Mouse (Mus musculus): Measurements from ENCODE around the gene Dact2. TPM values are rescaled to one million over a fixed set of nuclear protein-coding genes. Genes with fewer than 3 reads are reported as not detected.

The Dact2 gene
- polyA plus RNA-seq, 1 experiment from 2014 or later = 0.70 TPM

- no peak overlapping the region for H3K27ac ChIP-seq
- no peaks in the 10 kb centered on the region for H3K9me3 ChIP-seq
- no peak overlapping the region for H3K4me2 ChIP-seq (replicated peaks)
- no peak for ATAC-seq (ENCODE audit: low FRiP score, low read depth)
- H3K36me3 ChIP-seq = no peaks in the 10 kb centered on the region
- H3K9ac ChIP-seq = no peak overlapping the region
- H3K27me3 ChIP-seq (replicated peaks) = no peaks in the 10 kb centered on the region
- WGBS = 80% methylated on average over 3 of the region's 3 CpGs
- H3K4me3 ChIP-seq = no peak overlapping the region
- no peaks in the 10 kb centered on the region for H3K4me1 ChIP-seq
Observed at GRCm38 (mm10) chr17:14182860-14183259, 21.2 kb downstream of the Dact2 start.

- Histone ChIP-seq H3K4me1 (no peaks in the 10 kb centered on the region), H3K4me3 (no peak overlapping the region), H3K36me3 (no peaks in the 10 kb centered on the region), H3K9me3 (no peaks in the 10 kb centered on the region), H3K27me3 (replicated peaks) (no peaks in the 10 kb centered on the region), H3K9ac (no peak overlapping the region), H3K4me2 (replicated peaks) (no peak overlapping the region), H3K27ac (no peak overlapping the region)
- WGBS = 65% methylated on average over 4 of the region's 4 CpGs
- no peak for ATAC-seq (ENCODE audit: low FRiP score, low read depth)
Observed at GRCm38 (mm10) chr17:14178911-14179310, 25.2 kb downstream of the Dact2 start.

GRCm38 (mm10) chr17:14178475-14178874 is 25.6 kb downstream of the Dact2 start:
- Histone ChIP-seq H3K9me3 (no peaks in the 10 kb centered on the region), H3K36me3 (no peaks in the 10 kb centered on the region), H3K4me2 (replicated peaks) (no peak overlapping the region), H3K4me3 (no peak overlapping the region), H3K9ac (no peak overlapping the region), H3K27me3 (replicated peaks) (no peaks in the 10 kb centered on the region), H3K27ac (no peak overlapping the region), H3K4me1 (no peaks in the 10 kb centered on the region)
- ATAC-seq (ENCODE audit: low FRiP score, low read depth) = no peak
- WGBS = 19% methylated on average over 4 of the region's 4 CpGs

- no peaks in the 10 kb centered on the region for H3K9me3 ChIP-seq
- no peaks in the 10 kb centered on the region for H3K36me3 ChIP-seq
- WGBS = 61% methylated on average over 5 of the region's 5 CpGs
- no peaks in the 10 kb centered on the region for H3K27me3 ChIP-seq (replicated peaks)
- H3K4me3 ChIP-seq = no peak overlapping the region
- no peaks in the 10 kb centered on the region for H3K4me1 ChIP-seq
- ATAC-seq (ENCODE audit: low FRiP score, low read depth) = no peak
- H3K9ac ChIP-seq = no peak overlapping the region
- H3K4me2 ChIP-seq (replicated peaks) = no peak overlapping the region
- no peak overlapping the region for H3K27ac ChIP-seq
Observed at GRCm38 (mm10) chr17:14178049-14178448, 26.1 kb downstream of the Dact2 start.

GRCm38 (mm10) chr17:14177018-14177417 is 27.1 kb downstream of the Dact2 start:
- no peaks in the 10 kb centered on the region for H3K27me3 ChIP-seq (replicated peaks)
- H3K9ac ChIP-seq = no peak overlapping the region
- H3K9me3 ChIP-seq = no peaks in the 10 kb centered on the region
- H3K4me3 ChIP-seq = no peak overlapping the region
- H3K27ac ChIP-seq = no peak overlapping the region
- ATAC-seq (ENCODE audit: low FRiP score, low read depth) = no peak
- 69% methylated on average over 5 of the region's 5 CpGs for WGBS
- H3K4me2 ChIP-seq (replicated peaks) = no peak overlapping the region
- no peaks in the 10 kb centered on the region for H3K36me3 ChIP-seq
- no peaks in the 10 kb centered on the region for H3K4me1 ChIP-seq

GRCm38 (mm10) chr17:14175704-14176103 is 28.4 kb downstream of the Dact2 start:
- WGBS = 89% methylated on average over 5 of the region's 5 CpGs
- H3K4me3 ChIP-seq = no peak overlapping the region
- H3K4me2 ChIP-seq (replicated peaks) = no peak overlapping the region
- H3K27me3 ChIP-seq (replicated peaks) = no peaks in the 10 kb centered on the region
- H3K4me1 ChIP-seq = no peaks in the 10 kb centered on the region
- ATAC-seq (ENCODE audit: low FRiP score, low read depth) = no peak
- no peaks in the 10 kb centered on the region for H3K36me3 ChIP-seq
- H3K9ac ChIP-seq = no peak overlapping the region
- H3K9me3 ChIP-seq = no peaks in the 10 kb centered on the region
- no peak overlapping the region for H3K27ac ChIP-seq

GRCm38 (mm10) chr17:14175019-14175418 is 29.1 kb downstream of the Dact2 start:
- ATAC-seq (ENCODE audit: low FRiP score, low read depth) = no peak
- no peaks in the 10 kb centered on the region for H3K9me3 ChIP-seq
- no peak overlapping the region for H3K9ac ChIP-seq
- no peaks in the 10 kb centered on the region for H3K36me3 ChIP-seq
- H3K4me3 ChIP-seq = no peak overlapping the region
- no peak overlapping the region for H3K4me2 ChIP-seq (replicated peaks)
- no peak overlapping the region for H3K27ac ChIP-seq
- WGBS = 86% methylated on average over 4 of the region's 4 CpGs
- H3K27me3 ChIP-seq (replicated peaks) = no peaks in the 10 kb centered on the region
- no peaks in the 10 kb centered on the region for H3K4me1 ChIP-seq

- no peaks in the 10 kb centered on the region for H3K36me3 ChIP-seq
- WGBS = 85% methylated on average over 3 of the region's 3 CpGs
- no peak overlapping the region for H3K27ac ChIP-seq
- no peak for ATAC-seq (ENCODE audit: low FRiP score, low read depth)
- no peak overlapping the region for H3K4me3 ChIP-seq
- H3K4me1 ChIP-seq = no peaks in the 10 kb centered on the region
- H3K4me2 ChIP-seq (replicated peaks) = no peak overlapping the region
- H3K9me3 ChIP-seq = no peaks in the 10 kb centered on the region
- no peak overlapping the region for H3K9ac ChIP-seq
- H3K27me3 ChIP-seq (replicated peaks) = no peaks in the 10 kb centered on the region
Observed at GRCm38 (mm10) chr17:14174401-14174800, 29.7 kb downstream of the Dact2 start.

- H3K9ac ChIP-seq = no peak overlapping the region
- no peaks in the 10 kb centered on the region for H3K9me3 ChIP-seq
- no peak overlapping the region for H3K4me2 ChIP-seq (replicated peaks)
- H3K27ac ChIP-seq = no peak overlapping the region
- H3K4me3 ChIP-seq = no peak overlapping the region
- ATAC-seq (ENCODE audit: low FRiP score, low read depth) = no peak
- H3K4me1 ChIP-seq = no peaks in the 10 kb centered on the region
- no peaks in the 10 kb centered on the region for H3K36me3 ChIP-seq
- 18% methylated on average over 1 of the region's 1 CpGs for WGBS
- no peaks in the 10 kb centered on the region for H3K27me3 ChIP-seq (replicated peaks)
Observed at GRCm38 (mm10) chr17:14173459-14173858, 30.6 kb downstream of the Dact2 start.

- Histone ChIP-seq H3K9me3 (no peaks in the 10 kb centered on the region), H3K4me2 (replicated peaks) (no peak overlapping the region), H3K4me1 (0 out of 2 replicates have a peak, but pooled peaks cover under 1% of the 10 kb centered on the region), H3K27ac (no peak overlapping the region), H3K9ac (no peak overlapping the region), H3K27me3 (replicated peaks) (no peaks in the 10 kb centered on the region), H3K4me3 (no peak overlapping the region), H3K36me3 (no peaks in the 10 kb centered on the region)
- ATAC-seq (ENCODE audit: low FRiP score, low read depth) = no peak
Observed at GRCm38 (mm10) chr17:14172731-14173130, 31.4 kb downstream of the Dact2 start.

- H3K9me3 ChIP-seq = no peaks in the 10 kb centered on the region
- H3K27ac ChIP-seq = no peak overlapping the region
- no peaks in the 10 kb centered on the region for H3K36me3 ChIP-seq
- H3K9ac ChIP-seq = no peak overlapping the region
- WGBS = 67% methylated on average over 3 of the region's 3 CpGs
- ATAC-seq (ENCODE audit: low FRiP score, low read depth) = no peak
- H3K4me3 ChIP-seq = no peak overlapping the region
- H3K27me3 ChIP-seq (replicated peaks) = no peaks in the 10 kb centered on the region
- 0 out of 2 replicates have a peak, but pooled peaks cover 6% of the 10 kb centered on the region for H3K4me1 ChIP-seq
- H3K4me2 ChIP-seq (replicated peaks) = no peak overlapping the region
Observed at GRCm38 (mm10) chr17:14172184-14172583, 31.9 kb downstream of the Dact2 start.

GRCm38 (mm10) chr17:14170961-14171479 is 33.1 kb downstream of the Dact2 start:
- Histone ChIP-seq H3K4me1 (0 out of 2 replicates have a peak, but pooled peaks cover 7% of the 10 kb centered on the region), H3K4me2 (replicated peaks) (no peak overlapping the region)
- WGBS = 41% methylated on average over 5 of the region's 5 CpGs

GRCm38 (mm10) chr17:14169431-14169830 is 34.7 kb downstream of the Dact2 start:
- no peak overlapping the region for H3K27ac ChIP-seq
- no peak overlapping the region for H3K4me2 ChIP-seq (replicated peaks)
- ATAC-seq (ENCODE audit: low FRiP score, low read depth) = no peak
- WGBS = 78% methylated on average over 11 of the region's 11 CpGs
- peaks cover 19% of the 10 kb centered on the region for H3K4me1 ChIP-seq
- no peak overlapping the region for H3K9ac ChIP-seq
- no peak overlapping the region for H3K4me3 ChIP-seq
- no peaks in the 10 kb centered on the region for H3K27me3 ChIP-seq (replicated peaks)
- H3K9me3 ChIP-seq = no peaks in the 10 kb centered on the region
- H3K36me3 ChIP-seq = no peaks in the 10 kb centered on the region

More at GRCm38 (mm10) chr17:14170961-14171479, 33.1 kb downstream of the Dact2 start:
- H3K36me3 ChIP-seq = no peaks in the 10 kb centered on the region
- no peaks in the 10 kb centered on the region for H3K27me3 ChIP-seq (replicated peaks)
- no peak overlapping the region for H3K4me3 ChIP-seq
- no peak for ATAC-seq (ENCODE audit: low FRiP score, low read depth)
- no peaks in the 10 kb centered on the region for H3K9me3 ChIP-seq
- no peak overlapping the region for H3K27ac ChIP-seq
- no peak overlapping the region for H3K9ac ChIP-seq
